Mouse (Mus musculus) large intestine, adult 2 months (tissue): ENCODE measurements around the gene Myo5a. TPM values are rescaled to one million over a fixed set of nuclear protein-coding genes. Genes with fewer than 3 reads are reported as not detected.

Experiments
- DNase-seq: peaks from one replicate; pipeline ENCODE4 v3.0.0-alpha.2; 2012; ENCODE audit warnings: low read depth, low spot score
- WGBS: fragments of 180-500 bp; shearing (Covaris S2); methylation state at CpG from one replicate; pipeline ENCODE4 v1.1.7; 2018; 5-methylcytosine and 5-hydroxymethylcytosine counted together
- polyA plus RNA-seq: library from polyadenylated mRNA; depleted of rRNA; stranded (reverse); fragments of >200 nt; gene quantifications from 2 replicates; pipeline ENCODE4 v1.2.3, GENCODE M21; 2012; rRNA removed

The Myo5a gene
- polyA plus RNA-seq, 1 experiment: 1.5 TPM

DNA sequence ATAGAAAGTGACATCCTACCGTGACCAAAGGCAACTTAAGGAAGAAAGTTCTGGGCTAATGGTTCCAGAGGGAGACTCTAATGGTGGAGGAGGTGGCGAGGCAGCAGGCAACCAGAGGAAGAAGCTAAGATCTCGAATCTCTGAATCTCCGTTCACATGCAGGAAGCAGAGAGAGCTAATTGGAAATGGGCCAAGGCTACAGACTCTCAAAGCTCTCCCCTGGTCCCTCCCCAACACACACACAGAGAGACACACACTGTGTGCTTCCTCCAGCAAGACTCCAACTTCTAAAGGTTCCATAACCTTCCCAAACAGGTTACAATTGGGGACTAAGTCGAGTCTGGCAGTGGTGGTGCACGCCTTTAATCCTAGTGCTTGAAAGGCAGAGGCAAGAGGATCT, 199.6 kb downstream of the Myo5a start:
- WGBS: 63% methylated on average over 6 of the region's 6 CpGs
- no peak for DNase-seq

DNA sequence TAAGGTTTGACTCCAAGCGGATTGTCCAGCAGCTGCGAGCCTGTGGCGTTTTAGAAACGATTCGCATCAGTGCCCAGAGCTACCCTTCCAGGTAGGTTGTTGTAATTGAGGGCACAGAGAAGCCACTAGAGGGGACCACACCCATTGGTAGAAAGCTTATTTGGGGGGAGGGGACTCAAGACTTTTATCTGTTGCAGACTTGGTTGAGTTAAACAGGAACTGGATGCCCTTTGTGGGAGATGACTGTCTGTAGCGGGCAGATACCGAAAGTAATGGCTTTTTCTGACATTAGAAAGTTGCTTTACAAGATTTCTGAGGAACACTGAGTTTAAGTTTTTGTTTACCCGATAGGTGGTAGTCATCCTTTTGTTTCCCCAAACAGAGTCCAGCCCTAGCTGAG, 200.7 kb downstream of the Myo5a start:
- DNase-seq: no peak
- 95% methylated on average over 8 of the region's 8 CpGs for WGBS

Other genes starting within 250 kb of the Myo5a start
- not detected in 2 replicates for gene Onecut1, start 209.1 kb upstream of the Myo5a start, polyA plus RNA-seq
- gene Fam214a, start 118.1 kb upstream of the Myo5a start, polyA plus RNA-seq: 3.0 and 5.3 TPM in 2 replicates
- gene Arpp19, start 33.4 kb upstream of the Myo5a start, polyA plus RNA-seq: 9.7 and 11.3 TPM in 2 replicates
- 16.3 and 21.9 TPM in 2 replicates for gene Myo5c, start 161.0 kb downstream of the Myo5a start, polyA plus RNA-seq
- 10.3 and 10.5 TPM in 2 replicates for gene Gnb5, start 235.3 kb downstream of the Myo5a start, polyA plus RNA-seq